Mouse (Mus musculus) heart, postnatal 0 days (tissue): ENCODE data around the gene Sacm1l. TPM values are rescaled to one million over a fixed set of nuclear protein-coding genes. Genes with fewer than 3 reads are reported as not detected.
A peak's percentile ranks its signal among the peaks of the same experiment; 100 is the strongest.

ENCODE experiments used
- ATAC-seq: fragments of 200-750 bp; cut with Nextera tagmentation; 2 replicates; pipeline ENCODE4 v1.8.0; 2017; ENCODE audit warnings: low read depth, moderate number of reproducible peaks, moderate library complexity; ENCODE audit not compliant: insufficient read depth
- DNase-seq: peaks from one replicate; pipeline ENCODE4 v3.0.0-alpha.2; 2016; ENCODE audit warnings: low spot score
- H3K27ac ChIP-seq: fragments of 300-500 bp; sonication (generic); 2 replicates; pipeline ENCODE4 v1.5.1; 2014; ENCODE audit warnings: low read depth, mild to moderate bottlenecking
- H3K27me3 ChIP-seq: fragments of 300-500 bp; sonication (generic); 2 replicates; pipeline ENCODE4 v1.6.1; 2014; ENCODE audit warnings: low read length, mixed read lengths; ENCODE audit not compliant: control insufficient read depth, insufficient read depth
- H3K36me3 ChIP-seq: fragments of 300-500 bp; sonication (generic); replicated peaks from 2 replicates; pipeline ENCODE4 v1.6.1; 2014; ENCODE audit warnings: low read length, mixed read lengths; ENCODE audit not compliant: control insufficient read depth, insufficient read depth
- H3K4me1 ChIP-seq: fragments of 300-500 bp; sonication (generic); 2 replicates; pipeline ENCODE4 v1.6.1; 2014; ENCODE audit warnings: antibody characterized with exemption; ENCODE audit not compliant: control insufficient read depth, insufficient read depth
- H3K4me2 ChIP-seq: fragments of 300-500 bp; sonication (generic); 2 replicates; pipeline ENCODE4 v1.6.1; 2014; ENCODE audit warnings: low read depth, mild to moderate bottlenecking, low read length, moderate library complexity
- H3K4me3 ChIP-seq: fragments of 300-500 bp; sonication (generic); 2 replicates; pipeline ENCODE4 v1.5.1; 2014; ENCODE audit warnings: low read depth, low read length
- H3K9ac ChIP-seq: fragments of 300-500 bp; sonication (generic); replicated peaks from 2 replicates; pipeline ENCODE4 v1.6.1; 2014; ENCODE audit warnings: low read depth, low read length, mixed read lengths
- H3K9me3 ChIP-seq: fragments of 300-500 bp; sonication (generic); replicated peaks from 2 replicates; pipeline ENCODE4 v1.6.1; 2016; ENCODE audit warnings: low read length; ENCODE audit not compliant: control insufficient read depth
- CTCF ChIP-seq: IDR thresholded peaks from 2 replicates; pipeline ENCODE4 v1.5.1; 2016; ENCODE audit warnings: antibody characterized with exemption, control low read depth, low read depth
- EP300 ChIP-seq: IDR thresholded peaks from 2 replicates; pipeline ENCODE4 v1.6.1; 2016; ENCODE audit warnings: antibody characterized with exemption, low read depth
- WGBS: fragments of 180-500 bp; shearing (Covaris S2); extraction: QIAGEN DNeasy Blood & Tissue Kit; methylation state at CpG from one replicate; pipeline ENCODE4 v1.1.7; 2014; 5-methylcytosine and 5-hydroxymethylcytosine counted together
- polyA plus RNA-seq: library from polyadenylated mRNA; unstranded; fragments of >200 nt; fragmentation: Nextera tagmentation; extraction: Ambion mirVana; gene quantifications from 2 replicates; pipeline ENCODE4 v1.2.1, GENCODE M21; 2015
- total RNA-seq: library from RNA; depleted of rRNA; stranded (reverse); fragments of >200 nt; gene quantifications from 2 replicates; pipeline ENCODE4 v1.2.3, GENCODE M21; 2014; ENCODE audit warnings: low replicate concordance

The Sacm1l gene
- total and polyA plus RNA-seq, 2 experiments from 2014 or later: 29.9 to 38.9 TPM

GRCm38 (mm10) chr9:123509638-123510604 is 19.6 kb upstream of the Sacm1l start:
- Histone ChIP-seq H3K27me3 (no peaks in the 10 kb centered on the region), H3K9ac (no peak overlapping the region), H3K9me3 (no peaks in the 10 kb centered on the region), H3K4me3 (no peak overlapping the region), H3K4me2 (no peak overlapping the region), H3K4me1 (peaks cover 24% of the 10 kb centered on the region), H3K27ac (peak overlapping the region; percentile 5; the same call in 1 of the 2 replicates), H3K36me3 (peaks cover 45% of the 10 kb centered on the region)
- no peak for ATAC-seq
- TF ChIP-seq CTCF (no peak), EP300 (no peak)
- DNase-seq: no peak
- WGBS: 69% methylated on average over 8 of the region's 8 CpGs

- ATAC-seq: no peak
- Histone ChIP-seq H3K36me3 (peaks cover 46% of the 10 kb centered on the region), H3K4me2 (no peak overlapping the region), H3K4me1 (peaks cover 16% of the 10 kb centered on the region), H3K27me3 (no peaks in the 10 kb centered on the region), H3K9me3 (no peaks in the 10 kb centered on the region), H3K4me3 (no peak overlapping the region), H3K27ac (no peak overlapping the region), H3K9ac (no peak overlapping the region)
- DNase-seq: no peak
- TF ChIP-seq EP300 (no peak), CTCF (no peak)
- 91% methylated on average over 5 of the region's 5 CpGs for WGBS
These were observed 18.6 kb upstream of the Sacm1l start for GRCm38 (mm10) chr9:123510926-123511325.

GRCm38 (mm10) chr9:123512482-123512881 is 17.1 kb upstream of the Sacm1l start:
- no peak for TF ChIP-seq EP300
- TF ChIP-seq CTCF: no peak
- peaks cover 59% of the 10 kb centered on the region for H3K36me3 ChIP-seq
- 0 out of 2 replicates have a peak, but pooled peaks cover 2% of the 10 kb centered on the region for H3K4me1 ChIP-seq
- H3K9me3 ChIP-seq: no peaks in the 10 kb centered on the region
- no peak overlapping the region for H3K4me3 ChIP-seq
- no peak overlapping the region for H3K27ac ChIP-seq
- WGBS: 86% methylated on average over 2 of the region's 2 CpGs
- ATAC-seq (no peak), DNase-seq (no peak)
- no peak overlapping the region for H3K4me2 ChIP-seq
- no peak overlapping the region for H3K9ac ChIP-seq
- no peaks in the 10 kb centered on the region for H3K27me3 ChIP-seq

DNA sequence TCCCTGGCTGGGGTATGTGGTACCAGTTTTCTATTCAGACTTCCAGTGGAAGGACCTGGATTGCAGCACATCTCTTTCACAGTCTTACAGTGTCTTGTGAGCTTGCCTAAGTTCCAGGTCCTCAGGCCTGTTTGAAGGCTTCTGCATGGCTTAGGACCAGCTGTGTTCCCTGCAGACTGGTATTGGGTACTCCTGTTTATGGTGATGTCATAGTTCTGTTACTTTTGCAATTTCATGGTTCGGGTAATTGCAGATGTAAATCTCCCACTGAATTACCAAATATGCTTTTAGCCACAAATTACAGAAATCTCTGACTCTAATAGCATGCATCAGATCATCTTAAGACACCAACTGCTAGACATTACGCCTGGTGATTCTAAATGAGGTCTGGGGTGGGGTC is 14.5 kb upstream of the Sacm1l start:
- Histone ChIP-seq H3K27me3 (no peaks in the 10 kb centered on the region), H3K4me1 (no peaks in the 10 kb centered on the region), H3K9ac (no peak overlapping the region), H3K27ac (no peak overlapping the region), H3K9me3 (no peaks in the 10 kb centered on the region), H3K4me2 (no peak overlapping the region), H3K36me3 (peaks cover 82% of the 10 kb centered on the region), H3K4me3 (no peak overlapping the region)
- TF ChIP-seq EP300: no peak
- TF ChIP-seq CTCF: no peak
- ATAC-seq (no peak), DNase-seq (no peak)
- WGBS: 87% methylated on average over 2 of the region's 2 CpGs

DNA sequence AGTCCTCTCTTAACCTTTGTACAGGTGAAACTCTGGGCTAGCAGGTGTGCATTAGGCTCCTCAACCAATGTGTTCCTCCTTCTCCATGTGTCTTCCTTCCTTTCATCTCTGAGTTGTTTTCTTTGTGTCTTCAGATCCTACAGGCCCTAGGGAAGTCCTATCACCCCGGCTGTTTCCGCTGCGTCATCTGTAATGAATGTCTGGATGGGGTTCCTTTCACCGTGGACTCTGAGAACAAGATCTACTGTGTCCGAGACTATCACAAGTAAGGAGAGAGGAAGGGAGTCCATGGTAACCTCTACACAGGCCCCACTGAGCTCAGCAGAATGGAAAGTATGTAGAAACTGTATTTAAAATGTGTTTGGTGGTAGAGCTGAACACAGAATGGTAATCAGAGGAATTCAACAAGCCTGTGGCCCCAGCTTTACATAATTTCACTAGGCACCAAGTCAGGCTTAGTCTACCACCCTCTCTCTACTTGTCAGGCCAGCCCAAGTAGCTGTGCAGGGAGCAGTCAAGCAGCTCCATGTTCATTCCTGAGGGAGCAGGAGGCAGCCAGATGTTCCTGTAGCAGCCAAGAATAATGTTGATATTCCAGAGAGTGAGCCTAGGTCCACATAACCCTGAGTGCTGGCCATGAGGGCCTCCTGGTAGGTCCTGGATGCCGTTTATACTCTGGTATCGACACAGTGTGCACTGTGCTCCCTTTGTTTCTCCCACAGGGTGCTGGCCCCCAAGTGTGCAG is 12.7 kb upstream of the Sacm1l start:
- Histone ChIP-seq H3K36me3 (peaks cover 74% of the 10 kb centered on the region), H3K4me2 (no peak overlapping the region), H3K27me3 (no peaks in the 10 kb centered on the region), H3K9me3 (no peaks in the 10 kb centered on the region), H3K27ac (no peak overlapping the region), H3K4me1 (no peaks in the 10 kb centered on the region), H3K4me3 (no peak overlapping the region), H3K9ac (no peak overlapping the region)
- no peak for TF ChIP-seq EP300
- TF ChIP-seq CTCF: no peak
- DNase-seq: no peak
- 66% methylated on average over 7 of the region's 7 CpGs for WGBS
- peak; percentile 47 for ATAC-seq
